Mouse (Mus musculus) small intestine, adult 2 months (tissue): ENCODE measurements at regions not wholly inside any gene's neighbourhood (a gene's known extent, or its start where the extent isn't known, plus 50 kb on each side); places are given as distances from the start of the nearest gene placed in this dataset.

Source experiments
- CTCF ChIP-seq: fragments of 200-500 bp; IDR thresholded peaks from 2 replicates; pipeline ENCODE4 v1.5.1; 2012; ENCODE audit warnings: low read depth, mild to moderate bottlenecking, control low read depth, inconsistent platforms, low read length, moderate library complexity, mixed read lengths; ENCODE audit not compliant: insufficient replicate concordance, insufficient read length; ENCODE audit errors: extremely low read depth
- POLR2A ChIP-seq: fragments of 200-500 bp; IDR thresholded peaks from 2 replicates; pipeline ENCODE4 v1.6.1; 2012; ENCODE audit warnings: low read depth, mild to moderate bottlenecking, control low read depth, inconsistent platforms, low read length, moderate library complexity

- TF ChIP-seq CTCF (no peak), POLR2A (no peak)
Measured at GRCm38 (mm10) chr15:86852161-86852870, 638.1 kb downstream of the Tbc1d22a start.
